Mouse (Mus musculus) gastrocnemius, postnatal 36 days (tissue): ENCODE measurements around the gene Pde4b. TPM values are rescaled to one million over a fixed set of nuclear protein-coding genes. Genes with fewer than 3 reads are reported as not detected.

ENCODE experiments used
- DNase-seq, 2 experiments: peaks; one replicate each; pipeline ENCODE4 v3.0.0; 2022
- intact Hi-C: fragments of 180-260 bp; cut with DNase I; formaldehyde crosslinking; loops from one replicate; pipeline ENCODE4 v1.15.1; 2025
- total RNA-seq, 2 experiments: library from RNA; stranded (reverse); gene quantifications; 2 replicates each; pipeline ENCODE4 v1.2.3; 2021

Pde4b gene
- total RNA-seq, 2 experiments from 2014 or later = 41.3 to 44.3 TPM

- no peak for DNase-seq
- intact Hi-C loops = no loop called here
Observed at GRCm38 (mm10) chr4:102368105-102368735, 280.9 kb downstream of the Pde4b start.

GRCm38 (mm10) chr4:102374614-102375013 lies 287.3 kb downstream of the Pde4b start:
- no peak for DNase-seq
- intact Hi-C loops = no loop called here

GRCm38 (mm10) chr4:102382763-102383505 lies 295.6 kb downstream of the Pde4b start:
- intact Hi-C loops = no loop called here
- DNase-seq = no peak

- intact Hi-C loops = no loop called here
- DNase-seq = no peak
Observed at GRCm38 (mm10) chr4:102393605-102394004, 306.3 kb downstream of the Pde4b start.

GRCm38 (mm10) chr4:102397334-102397733 lies 310.0 kb downstream of the Pde4b start:
- no peak for DNase-seq
- intact Hi-C loops = no loop called here

GRCm38 (mm10) chr4:102398512-102398911 lies 311.2 kb downstream of the Pde4b start:
- DNase-seq = no peak
- intact Hi-C loops = no loop called here

GRCm38 (mm10) chr4:102406848-102407247 lies 319.5 kb downstream of the Pde4b start:
- DNase-seq = no peak
- intact Hi-C loops = no loop called here

GRCm38 (mm10) chr4:102408132-102408531 lies 320.8 kb downstream of the Pde4b start:
- DNase-seq = no peak
- intact Hi-C loops = no loop called here

- intact Hi-C loops = no loop called here
- no peak for DNase-seq
Observed at GRCm38 (mm10) chr4:102408938-102409337, 321.6 kb downstream of the Pde4b start.

- no peak for DNase-seq
- intact Hi-C loops = no loop called here
Observed at GRCm38 (mm10) chr4:102413101-102413500, 325.8 kb downstream of the Pde4b start.

- DNase-seq = no peak
- intact Hi-C loops = no loop called here
Observed at GRCm38 (mm10) chr4:102413794-102414193, 326.5 kb downstream of the Pde4b start.

- intact Hi-C loops = no loop called here
- no peak for DNase-seq
Observed at GRCm38 (mm10) chr4:102414610-102415009, 327.3 kb downstream of the Pde4b start.

GRCm38 (mm10) chr4:102420794-102421397 lies 333.6 kb downstream of the Pde4b start:
- intact Hi-C loops = no loop called here
- DNase-seq = no peak

- no peak for DNase-seq
- intact Hi-C loops = no loop called here
Observed at GRCm38 (mm10) chr4:102421398-102421859, 334.1 kb downstream of the Pde4b start.

GRCm38 (mm10) chr4:102424104-102424503 lies 336.8 kb downstream of the Pde4b start:
- intact Hi-C loops = no loop called here
- no peak for DNase-seq

GRCm38 (mm10) chr4:102425422-102425821 lies 338.1 kb downstream of the Pde4b start:
- no peak for DNase-seq
- intact Hi-C loops = no loop called here

GRCm38 (mm10) chr4:102429730-102430341 lies 342.5 kb downstream of the Pde4b start:
- no peak for DNase-seq
- intact Hi-C loops = no loop called here

- intact Hi-C loops = no loop called here
- peak in 1 of 2 experiments; percentile 15 for DNase-seq
Observed at GRCm38 (mm10) chr4:102432040-102432782, 344.9 kb downstream of the Pde4b start.

GRCm38 (mm10) chr4:102439401-102440118 lies 352.2 kb downstream of the Pde4b start:
- intact Hi-C loops = no loop called here
- no peak for DNase-seq

GRCm38 (mm10) chr4:102440119-102440481 lies 352.8 kb downstream of the Pde4b start:
- no peak for DNase-seq
- intact Hi-C loops = no loop called here
